26 mouse cellular contexts compared by ENCODE assay signal in the genomic region with DNA sequence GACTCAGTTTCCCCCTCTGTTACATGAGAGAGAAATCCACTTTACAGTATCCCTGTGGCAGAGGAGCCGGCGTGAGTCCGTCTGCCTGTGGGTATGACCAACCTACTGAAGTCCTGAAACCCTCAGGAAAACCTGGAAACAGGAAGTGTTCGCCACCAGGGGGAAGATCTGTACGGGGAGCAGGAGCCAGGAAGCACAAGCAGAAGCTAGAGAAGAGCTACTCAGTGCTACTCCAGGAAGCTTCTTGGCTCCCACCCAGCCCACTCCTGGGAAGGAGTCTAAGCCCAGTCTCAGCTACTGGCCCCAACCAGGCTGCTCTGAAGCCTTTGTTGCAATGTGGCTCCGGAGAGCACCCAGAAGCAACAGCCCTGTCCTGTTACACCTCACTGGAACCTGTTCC.
DNase-seq lines count a peak whose midpoint lies in the region; ATAC-seq and TF ChIP-seq lines count a peak whose summit lies in the region.
"Had no signal": no experiment of that assay in that cellular context is flagged by ENCODE, and none has a peak within 500 bp of the region (broad histone marks: within the 10 kb centered on the region; RNA-seq: fewer than 3 reads in every experiment).

No protein-coding gene starts in this region.

- peaks cover 14% of the 10 kb centered on the region for H3K4me1 ChIP-seq in cerebellum, adult 2 months (ENCODE audit: control insufficient read depth, insufficient read depth, low read length)
- no peaks in the 10 kb centered on the region for H3K4me1 ChIP-seq in kidney, postnatal 0 days (replicated peaks; ENCODE audit: insufficient read depth, low read length)
- 0 out of 2 replicates have a peak, but pooled peaks cover 4% of the 10 kb centered on the region for H3K4me1 ChIP-seq in kidney, embryonic 15.5 days
- H3K4me1 ChIP-seq: liver, embryonic 12.5 days; midbrain, embryonic 12.5 days had no signal

- no peak for DNase-seq in cerebellum, adult 2 months
- DNase-seq in cerebellum, postnatal 4 days (ENCODE audit: low spot score in 2 of 2), result no peak
- peak; percentile 3 for DNase-seq in kidney, postnatal 0 days (ENCODE audit: low spot score)
- DNase-seq in right cerebral cortex, adult 18-20 months, result peak; percentile 33
- DNase-seq in right cerebral cortex, postnatal 25 days, result no peak
- DNase-seq in ovary, postnatal 36 days (ENCODE audit: low spot score), result no peak
- DNase-seq: cerebellum, adult 18-20 months; embryo, embryonic 11 days; heart, postnatal 14 days; kidney, adult 11 months; kidney, postnatal 14 days; layer of hippocampus, adult 9-11 months; retina, postnatal 1 day; thymus, postnatal 14 days had no signal

- 40% methylated on average over 6 of the region's 6 CpGs for WGBS in cerebellum, adult 2 months
- 60% methylated on average over 6 of the region's 6 CpGs for WGBS in kidney, postnatal 0 days
- WGBS in kidney, embryonic 15.5 days, result 68% methylated on average over 6 of the region's 6 CpGs

- no peaks in the 10 kb centered on the region for H3K9me3 ChIP-seq in kidney, postnatal 0 days (replicated peaks; ENCODE audit: low read length)
- no peaks in the 10 kb centered on the region for H3K9me3 ChIP-seq in kidney, embryonic 15.5 days (replicated peaks)
- H3K9me3 ChIP-seq: embryonic facial prominence, embryonic 15.5 days; forebrain, embryonic 12.5 days; limb, embryonic 10.5 days; liver, embryonic 12.5 days; midbrain, embryonic 12.5 days; neural tube, embryonic 15.5 days had no signal

- H3K4me2 ChIP-seq in kidney, postnatal 0 days (ENCODE audit: low read length), result no peak overlapping the region
- no peak overlapping the region for H3K4me2 ChIP-seq in kidney, embryonic 15.5 days
- H3K4me2 ChIP-seq: embryonic facial prominence, embryonic 15.5 days; forebrain, embryonic 12.5 days; heart, embryonic 11.5 days; hindbrain, embryonic 14.5 days; liver, embryonic 12.5 days; midbrain, embryonic 12.5 days; neural tube, embryonic 15.5 days had no signal

- H3K27ac ChIP-seq in cerebellum, adult 2 months (ENCODE audit: insufficient read depth, low read length), result no peak overlapping the region
- no peak overlapping the region for H3K27ac ChIP-seq in kidney, postnatal 0 days
- H3K27ac ChIP-seq in kidney, embryonic 15.5 days, result no peak overlapping the region
- H3K27ac ChIP-seq: embryonic facial prominence, embryonic 15.5 days; forebrain, embryonic 12.5 days; hindbrain, embryonic 14.5 days; limb, embryonic 10.5 days; liver, embryonic 12.5 days; macrophage; midbrain, embryonic 12.5 days; neural tube, embryonic 15.5 days had no signal

- no peaks in the 10 kb centered on the region for H3K27me3 ChIP-seq in cerebellum, adult 2 months (ENCODE audit: control insufficient read depth, insufficient read depth, low read length)
- no peaks in the 10 kb centered on the region for H3K27me3 ChIP-seq in kidney, postnatal 0 days (ENCODE audit: insufficient read depth, low read length)
- no peaks in the 10 kb centered on the region for H3K27me3 ChIP-seq in kidney, embryonic 15.5 days
- H3K27me3 ChIP-seq: embryonic facial prominence, embryonic 15.5 days; neural tube, embryonic 15.5 days had no signal

- no peaks in the 10 kb centered on the region for H3K36me3 ChIP-seq in kidney, postnatal 0 days (ENCODE audit: insufficient read depth, low read length)
- H3K36me3 ChIP-seq in kidney, embryonic 15.5 days, result no peaks in the 10 kb centered on the region
- H3K36me3 ChIP-seq: embryonic facial prominence, embryonic 15.5 days; forebrain, embryonic 12.5 days; limb, embryonic 10.5 days; liver, embryonic 12.5 days; midbrain, embryonic 12.5 days; neural tube, embryonic 15.5 days had no signal

- TF ChIP-seq POLR2A in cerebellum, adult 2 months (IDR thresholded peaks at IDR 0.05; ENCODE audit: borderline replicate concordance, insufficient read depth, low read length), result no peak

- H3K9ac ChIP-seq in kidney, postnatal 0 days (ENCODE audit: low read depth, low read length), result no peak overlapping the region
- H3K9ac ChIP-seq in kidney, embryonic 15.5 days, result no peak overlapping the region
- H3K9ac ChIP-seq: embryonic facial prominence, embryonic 15.5 days; forebrain, embryonic 12.5 days; hindbrain, embryonic 14.5 days; liver, embryonic 12.5 days; midbrain, embryonic 12.5 days; neural tube, embryonic 15.5 days had no signal

- peak; percentile 20; the same call in 1 of the 2 replicates for TF ChIP-seq CTCF in cerebellum, adult 2 months (IDR thresholded peaks at IDR 0.05; ENCODE audit: borderline replicate concordance, insufficient read depth, low read depth, low read length)
- peak; percentile 36; the same call in 1 of the 2 replicates for TF ChIP-seq CTCF in kidney, postnatal 0 days (IDR thresholded peaks at IDR 0.05; ENCODE audit: low read depth)

- no peak overlapping the region for H3K4me3 ChIP-seq in cerebellum, adult 2 months (replicated peaks; ENCODE audit: insufficient read depth, low read depth, low read length)
- no peak overlapping the region for H3K4me3 ChIP-seq in kidney, postnatal 0 days (replicated peaks; ENCODE audit: low read depth, low read length)
- no peak overlapping the region for H3K4me3 ChIP-seq in kidney, embryonic 15.5 days (replicated peaks)
- H3K4me3 ChIP-seq: embryonic facial prominence, embryonic 15.5 days; forebrain, embryonic 12.5 days; limb, embryonic 10.5 days; liver, embryonic 12.5 days; midbrain, embryonic 12.5 days; myocyte; neural tube, embryonic 15.5 days had no signal

- no peak for ATAC-seq in kidney, postnatal 0 days (replicated peaks; ENCODE audit: low FRiP score, low read depth)
- no peak for ATAC-seq in kidney, embryonic 15.5 days (replicated peaks; ENCODE audit: low FRiP score)
- ATAC-seq in CD4-positive, CD25-positive, alpha-beta regulatory T cell, adult 4 months, result no peak
- ATAC-seq: liver, embryonic 12.5 days had no signal

Comparison
In these comparisons a context has a peak if more than half of its experiments do, and no peak if none do; other contexts are left out.
1. DNase-seq: peak in kidney, postnatal 0 days (single experiment) and right cerebral cortex, adult 18-20 months (single experiment); none in cerebellum, adult 2 months (0 of 2), cerebellum, postnatal 4 days (0 of 2), right cerebral cortex, postnatal 25 days (single experiment) and ovary, postnatal 36 days (single experiment).